Mouse (Mus musculus) forebrain, embryonic 14.5 days (tissue): ENCODE data around the gene Castor1. TPM values are rescaled to one million over a fixed set of nuclear protein-coding genes. Genes with fewer than 3 reads are reported as not detected.

Experiments
- ATAC-seq: fragments of 200-750 bp; cut with Nextera tagmentation; 2 replicates; pipeline ENCODE4 v1.8.0; 2017; ENCODE audit warnings: mild to moderate bottlenecking, moderate library complexity
- DNase-seq: peaks from one replicate; pipeline ENCODE4 v3.0.0-alpha.2; 2015; ENCODE audit warnings: low spot score
- H3K27ac ChIP-seq: fragments of 300-500 bp; sonication (generic); 2 replicates; pipeline ENCODE4 v1.5.1; 2014; ENCODE audit warnings: low read depth, mild to moderate bottlenecking, control low read depth, low read length, moderate library complexity
- H3K27me3 ChIP-seq: fragments of 300-500 bp; sonication (generic); replicated peaks from 2 replicates; pipeline ENCODE4 v1.6.1; 2014; ENCODE audit warnings: low read length, control low read depth, mixed read lengths; ENCODE audit not compliant: control insufficient read depth, insufficient read depth
- H3K36me3 ChIP-seq: fragments of 300-500 bp; sonication (generic); 2 replicates; pipeline ENCODE4 v1.6.1; 2014; ENCODE audit warnings: low read length, control low read depth; ENCODE audit not compliant: control insufficient read depth, insufficient read depth
- H3K4me1 ChIP-seq: fragments of 300-500 bp; sonication (generic); 2 replicates; pipeline ENCODE4 v1.6.1; 2014; ENCODE audit warnings: antibody characterized with exemption, low read length, control low read depth; ENCODE audit not compliant: control insufficient read depth, insufficient read depth
- H3K4me2 ChIP-seq: fragments of 300-500 bp; sonication (generic); 2 replicates; pipeline ENCODE4 v1.6.1; 2014; ENCODE audit warnings: mild to moderate bottlenecking, control low read depth, low read length
- H3K4me3 ChIP-seq: fragments of 300-500 bp; sonication (generic); 2 replicates; pipeline ENCODE4 v1.5.1; 2014; ENCODE audit warnings: low read depth, low read length, control low read depth
- H3K9ac ChIP-seq: fragments of 300-500 bp; sonication (generic); 2 replicates; pipeline ENCODE4 v1.6.1; 2014; ENCODE audit warnings: mild to moderate bottlenecking, low read length, control low read depth, moderate library complexity
- H3K9me3 ChIP-seq: fragments of 300-500 bp; sonication (generic); replicated peaks from 2 replicates; pipeline ENCODE4 v1.6.1; 2016; ENCODE audit warnings: low read length, control low read depth, mixed read lengths; ENCODE audit not compliant: control insufficient read depth
- WGBS: fragments of 180-500 bp; shearing (Covaris S2); extraction: QIAGEN DNeasy Blood & Tissue Kit; methylation state at CpG from one replicate; pipeline ENCODE4 v1.1.7; 2014; 5-methylcytosine and 5-hydroxymethylcytosine counted together
- polyA plus RNA-seq: library from polyadenylated mRNA; unstranded; fragments of >200 nt; fragmentation: Nextera tagmentation; extraction: Ambion mirVana; gene quantifications from 2 replicates; pipeline ENCODE4 v1.2.1, GENCODE M21; 2014

Castor1 gene
- polyA plus RNA-seq, 1 experiment from 2014 or later = 1.8 TPM

- H3K4me1 ChIP-seq = peaks cover 11% of the 10 kb centered on the region
Observed at GRCm38 (mm10) chr11:4260463-4261187, 42.6 kb downstream of the Castor1 start.

GRCm38 (mm10) chr11:4261188-4261494, 43.1 kb downstream of the Castor1 start:
- DNase-seq (peak; percentile 54), ATAC-seq (no peak)
- Histone ChIP-seq H3K9me3 (no peaks in the 10 kb centered on the region), H3K9ac (no peak overlapping the region), H3K27ac (no peak overlapping the region), H3K4me1 (peaks cover 11% of the 10 kb centered on the region), H3K27me3 (peaks cover 12% of the 10 kb centered on the region), H3K4me3 (no peak overlapping the region), H3K36me3 (no peaks in the 10 kb centered on the region), H3K4me2 (no peak overlapping the region)
- WGBS = 32% methylated on average over 7 of the region's 7 CpGs

More at GRCm38 (mm10) chr11:4260463-4261187, 42.6 kb downstream of the Castor1 start:
- Histone ChIP-seq H3K27me3 (peaks cover 7% of the 10 kb centered on the region), H3K4me3 (no peak overlapping the region), H3K9ac (0 out of 2 replicates have a peak overlapping the region, but pooled peaks have one; percentile 1), H3K36me3 (no peaks in the 10 kb centered on the region), H3K9me3 (no peaks in the 10 kb centered on the region), H3K4me2 (peak overlapping the region; percentile 14; the same call in 1 of the 2 replicates), H3K27ac (no peak overlapping the region)
- 22% methylated on average over 14 of the region's 14 CpGs for WGBS
- ATAC-seq (peak; percentile 36), DNase-seq (peak; percentile 71)

DNA sequence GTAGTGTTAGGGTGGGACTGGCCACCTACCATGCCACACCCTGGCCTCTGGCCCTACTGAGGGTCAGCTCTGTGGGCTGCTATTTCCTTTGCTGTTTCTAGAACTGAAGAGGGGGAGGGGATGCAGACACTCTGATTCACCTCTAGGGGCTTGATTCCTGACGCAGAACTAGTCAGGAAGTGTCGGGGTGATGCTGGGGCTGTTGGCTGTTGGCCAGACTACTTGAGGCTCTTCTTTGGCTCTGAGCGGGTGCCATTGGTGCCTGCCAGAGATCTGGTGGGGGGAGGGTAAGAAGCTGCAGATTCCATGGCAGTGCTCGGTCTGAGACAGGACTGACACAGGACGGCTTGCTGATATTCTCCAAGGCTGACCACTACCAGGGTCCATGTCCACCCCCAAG, 43.9 kb downstream of the Castor1 start:
- H3K36me3 ChIP-seq = no peaks in the 10 kb centered on the region
- peaks cover 20% of the 10 kb centered on the region for H3K27me3 ChIP-seq
- DNase-seq (peak; percentile 87), ATAC-seq (peak; percentile 20; the same call in 1 of the 2 replicates)
- no peak overlapping the region for H3K4me3 ChIP-seq
- H3K9ac ChIP-seq = no peak overlapping the region
- 14% methylated on average over 5 of the region's 5 CpGs for WGBS
- H3K27ac ChIP-seq = no peak overlapping the region
- H3K4me1 ChIP-seq = peaks cover 11% of the 10 kb centered on the region
- H3K9me3 ChIP-seq = no peaks in the 10 kb centered on the region
- H3K4me2 ChIP-seq = no peak overlapping the region

DNA sequence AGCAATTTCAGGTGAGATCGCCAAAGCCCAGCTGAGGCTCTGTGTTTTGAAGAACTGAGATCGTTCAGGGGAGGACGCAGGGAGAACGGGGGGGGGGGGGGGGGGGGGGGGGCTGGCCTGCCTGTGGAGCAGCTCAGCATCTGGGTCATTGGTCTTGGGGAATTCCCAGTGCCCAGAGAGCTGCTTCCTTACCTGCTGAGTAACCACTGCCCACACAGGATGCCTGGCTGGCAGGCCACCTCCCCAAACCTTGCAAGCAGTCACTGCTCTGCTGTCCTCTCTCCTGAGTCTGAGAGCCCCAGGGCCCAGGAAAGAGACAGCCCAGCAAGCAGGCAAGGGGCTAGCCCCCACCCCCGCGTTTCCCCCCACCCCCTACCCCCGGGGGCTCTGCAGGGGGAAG, 44.8 kb downstream of the Castor1 start:
- H3K36me3 ChIP-seq = no peaks in the 10 kb centered on the region

GRCm38 (mm10) chr11:4263296-4263695, 45.3 kb downstream of the Castor1 start:
- H3K9me3 ChIP-seq = no peaks in the 10 kb centered on the region
- WGBS = 26% methylated on average over 1 of the region's 1 CpGs
- DNase-seq = no peak

More for the DNA sequence above, 44.8 kb downstream of the Castor1 start:
- Histone ChIP-seq H3K4me1 (peaks cover 11% of the 10 kb centered on the region), H3K9me3 (no peaks in the 10 kb centered on the region), H3K4me3 (no peak overlapping the region), H3K4me2 (no peak overlapping the region), H3K9ac (no peak overlapping the region), H3K27me3 (peaks cover 29% of the 10 kb centered on the region), H3K27ac (no peak overlapping the region)
- WGBS = 19% methylated on average over 6 of the region's 7 CpGs
- ATAC-seq (no peak), DNase-seq (no peak)

GRCm38 (mm10) chr11:4264066-4264465, 46.0 kb downstream of the Castor1 start:
- Histone ChIP-seq H3K4me2 (no peak overlapping the region), H3K4me1 (peaks cover 11% of the 10 kb centered on the region), H3K9ac (no peak overlapping the region), H3K27me3 (peaks cover 37% of the 10 kb centered on the region), H3K36me3 (no peaks in the 10 kb centered on the region), H3K27ac (no peak overlapping the region), H3K9me3 (no peaks in the 10 kb centered on the region), H3K4me3 (no peak overlapping the region)
- DNase-seq (no peak), ATAC-seq (no peak)
- 62% methylated on average over 7 of the region's 7 CpGs for WGBS

More at GRCm38 (mm10) chr11:4263296-4263695, 45.3 kb downstream of the Castor1 start:
- peaks cover 11% of the 10 kb centered on the region for H3K4me1 ChIP-seq
- no peak overlapping the region for H3K27ac ChIP-seq
- ATAC-seq = no peak
- no peak overlapping the region for H3K4me3 ChIP-seq
- peaks cover 33% of the 10 kb centered on the region for H3K27me3 ChIP-seq
- H3K4me2 ChIP-seq = no peak overlapping the region
- no peaks in the 10 kb centered on the region for H3K36me3 ChIP-seq
- no peak overlapping the region for H3K9ac ChIP-seq

GRCm38 (mm10) chr11:4266271-4267201, 48.5 kb downstream of the Castor1 start:
- Histone ChIP-seq H3K27ac (no peak overlapping the region), H3K4me3 (peak overlapping the region; percentile 43), H3K36me3 (no peaks in the 10 kb centered on the region), H3K27me3 (peaks cover 37% of the 10 kb centered on the region), H3K4me1 (peaks cover 7% of the 10 kb centered on the region), H3K9ac (peak overlapping the region; percentile 48), H3K4me2 (peak overlapping the region; percentile 89), H3K9me3 (no peaks in the 10 kb centered on the region)
- DNase-seq (peak; percentile 27), ATAC-seq (peak; percentile 51)
- WGBS = under 1% methylated on average over 60 of the region's 61 CpGs

GRCm38 (mm10) chr11:4267202-4267578, 49.2 kb downstream of the Castor1 start:
- 0 out of 2 replicates have a peak overlapping the region, but pooled peaks have one; percentile 48 for H3K9ac ChIP-seq
- 5% methylated on average over 13 of the region's 13 CpGs for WGBS
- H3K9me3 ChIP-seq = no peaks in the 10 kb centered on the region
- H3K27me3 ChIP-seq = peaks cover 37% of the 10 kb centered on the region
- no peaks in the 10 kb centered on the region for H3K36me3 ChIP-seq
- no peak overlapping the region for H3K27ac ChIP-seq
- H3K4me1 ChIP-seq = peaks cover 1% of the 10 kb centered on the region
- H3K4me3 ChIP-seq = peak overlapping the region; percentile 43
- DNase-seq (no peak), ATAC-seq (no peak)
- peak overlapping the region; percentile 89 for H3K4me2 ChIP-seq
